Mouse (Mus musculus) cerebellum, postnatal 14 days (tissue): ENCODE data around the gene BC107364.
"Not testable (repeated sequence)": the region's sequence is repeated elsewhere in the genome, so short reads cannot be mapped to it uniquely, and the experiment has no call there.

Experiments
- DNase-seq, 2 experiments: peaks; one replicate each; pipeline ENCODE4 v3.0.0; 2021; ENCODE audit warnings: mixed read lengths in 2 of 2

BC107364 gene

DNA sequence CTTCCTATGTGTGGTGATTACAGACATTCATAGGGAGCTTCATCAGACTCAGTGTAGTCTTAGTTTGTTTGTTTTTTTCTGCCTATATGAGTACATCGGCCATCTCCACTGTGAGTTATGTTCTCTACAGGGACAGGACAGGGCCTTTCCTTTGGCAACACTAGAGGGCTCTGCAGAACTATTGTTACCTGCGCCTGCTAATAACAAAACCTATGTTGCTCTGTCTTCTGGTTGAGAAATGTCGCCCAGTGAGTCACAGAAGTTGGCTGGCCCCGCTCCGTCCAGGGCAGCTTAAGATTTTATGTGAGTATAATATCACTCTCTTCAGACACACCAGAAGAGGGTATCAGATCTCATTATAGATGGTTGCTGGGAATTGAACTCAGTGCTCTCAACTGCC, 41.1 kb downstream of the BC107364 start:
- no peak for DNase-seq

- DNase-seq: no peak
These were observed 42.3 kb downstream of the BC107364 start for GRCm38 (mm10) chr3:96409701-96410246.

GRCm38 (mm10) chr3:96408111-96408510, 44.0 kb downstream of the BC107364 start:
- DNase-seq: not testable (repeated sequence)

DNA sequence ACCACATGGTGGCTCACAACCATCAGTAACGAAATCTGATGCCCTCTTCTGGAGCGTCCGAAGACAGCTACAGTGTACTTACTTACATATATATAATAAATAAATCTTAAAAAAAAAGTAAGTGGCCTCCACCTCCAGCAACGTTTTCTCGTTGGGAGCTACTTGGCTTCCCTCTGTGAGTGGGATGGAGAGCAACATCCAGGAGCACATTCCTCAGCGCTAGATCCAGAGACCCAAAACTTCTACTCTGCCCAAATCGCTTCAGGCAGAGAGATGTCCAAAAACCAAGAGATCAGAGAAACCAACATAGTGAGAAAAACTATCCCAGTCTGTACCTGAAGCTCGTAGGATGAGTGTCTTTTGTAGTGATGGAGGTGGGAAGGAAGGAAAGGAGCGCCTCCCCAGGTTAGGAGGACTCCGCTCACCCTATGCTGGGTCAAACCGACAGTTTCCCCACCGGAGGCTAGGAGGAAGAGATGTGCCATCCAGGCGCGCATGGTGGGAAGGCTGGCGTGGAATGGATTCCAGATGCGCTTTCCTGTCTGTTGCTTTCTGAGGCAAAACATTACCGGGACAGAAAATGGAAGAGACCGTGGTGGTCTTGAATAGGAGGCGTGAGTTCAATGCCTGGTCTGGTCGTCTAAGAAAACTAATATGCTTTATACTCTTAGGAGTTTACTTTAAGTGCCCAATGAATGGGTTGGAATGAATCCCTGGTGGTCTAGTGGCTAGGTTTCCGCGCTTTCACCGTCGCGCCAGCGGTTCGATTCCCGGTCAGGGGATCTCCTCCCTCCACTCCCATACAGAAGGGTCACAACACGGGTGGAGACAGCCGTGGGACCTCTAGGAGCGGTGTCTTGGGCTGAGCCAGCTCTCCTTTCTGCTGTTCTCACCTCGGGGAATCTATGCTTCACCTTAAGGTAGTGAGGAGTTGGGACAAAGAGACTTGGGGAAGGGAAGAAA, 46.3 kb downstream of the BC107364 start:
- DNase-seq: no peak

- no peak for DNase-seq
These were observed 47.1 kb downstream of the BC107364 start for GRCm38 (mm10) chr3:96405004-96405403.

GRCm38 (mm10) chr3:96404450-96404849, 47.7 kb downstream of the BC107364 start:
- DNase-seq: no peak

DNA sequence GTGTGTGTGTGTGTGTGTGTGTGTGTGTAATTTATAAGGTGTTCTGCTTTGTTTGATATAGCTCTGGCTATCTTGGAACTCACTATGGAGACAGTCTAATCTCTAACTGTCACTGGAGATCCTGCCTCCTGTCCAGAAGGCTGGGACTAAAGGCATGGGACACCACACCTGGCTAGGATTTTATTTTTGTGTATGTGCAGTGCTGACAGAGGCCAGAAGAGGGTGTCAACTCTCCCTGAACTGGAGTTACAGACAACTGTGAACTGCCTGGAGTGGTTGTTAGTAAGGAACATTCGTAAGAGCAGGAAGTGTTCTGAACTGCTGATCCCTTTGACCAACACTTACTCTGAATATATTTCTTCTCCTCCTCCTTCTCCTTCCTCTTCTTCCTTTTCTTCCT, 49.1 kb downstream of the BC107364 start:
- DNase-seq: no peak

DNA sequence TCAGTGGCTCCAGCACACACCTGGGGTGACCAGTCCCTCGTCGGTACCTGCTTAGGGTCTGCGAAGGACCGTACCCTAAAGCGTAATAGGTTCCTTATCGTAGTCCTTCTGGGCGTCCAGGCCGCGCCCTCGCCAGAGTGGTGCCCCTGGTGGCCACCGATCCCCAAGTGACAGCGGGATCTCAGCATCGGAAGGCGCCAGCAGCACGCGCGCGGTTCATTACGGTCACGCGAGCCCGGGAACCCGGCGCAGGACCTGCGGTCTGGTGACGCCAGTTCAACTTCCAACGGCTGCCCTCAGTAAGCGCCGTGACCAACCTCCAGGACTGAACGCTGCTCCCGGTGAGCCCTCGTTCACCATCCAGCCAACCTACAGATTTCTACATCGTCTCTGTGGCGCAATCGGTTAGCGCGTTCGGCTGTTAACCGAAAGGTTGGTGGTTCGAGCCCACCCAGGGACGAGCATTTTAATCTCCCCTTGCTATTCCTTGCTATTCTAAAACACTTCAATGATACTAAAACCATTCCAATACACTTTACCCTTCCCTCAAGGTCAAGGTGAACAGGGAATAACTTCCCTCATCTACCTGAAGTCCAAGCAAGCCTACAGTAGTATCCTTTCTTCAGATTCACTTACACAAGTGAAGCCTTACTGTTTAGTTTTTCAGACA, 50.1 kb downstream of the BC107364 start:
- DNase-seq: no peak

DNA sequence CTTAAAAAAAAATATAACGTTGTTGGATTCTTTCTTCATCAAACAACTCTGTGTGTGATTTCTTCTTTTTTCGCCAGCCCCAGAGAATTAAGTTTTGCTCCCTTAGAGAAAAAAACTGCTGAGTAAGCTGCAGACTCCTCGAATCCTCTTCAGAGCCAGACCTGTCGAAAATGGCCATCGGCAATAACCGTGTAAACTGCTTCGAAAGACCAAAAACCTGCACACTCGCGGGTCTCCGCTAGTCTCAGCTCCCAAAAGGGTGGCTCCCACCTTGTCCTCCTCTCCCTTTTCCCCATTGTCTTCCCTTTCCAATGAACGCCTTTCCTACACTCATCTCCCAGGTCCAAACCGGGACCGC, 50.7 kb downstream of the BC107364 start:
- DNase-seq: no peak

DNA sequence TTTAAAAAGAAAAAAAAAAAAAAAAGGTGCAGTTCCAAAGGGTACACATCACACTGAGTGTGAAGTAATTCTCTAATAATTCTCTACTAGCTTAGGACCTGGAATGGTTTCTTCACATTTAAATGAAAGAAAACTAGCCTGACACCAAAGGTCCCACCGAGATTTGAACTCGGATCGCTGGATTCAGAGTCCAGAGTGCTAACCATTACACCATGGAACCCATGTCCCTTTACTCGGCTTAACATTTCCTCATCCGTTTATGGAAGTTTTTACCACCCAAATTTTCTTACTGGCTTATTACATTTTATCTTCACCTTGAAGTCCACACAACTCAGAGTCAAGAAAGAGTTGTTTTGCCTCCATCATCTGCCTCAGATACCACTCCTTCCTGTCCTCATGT, 53.2 kb downstream of the BC107364 start:
- no peak for DNase-seq

GRCm38 (mm10) chr3:96396857-96397256, 55.2 kb downstream of the BC107364 start:
- DNase-seq: no peak

DNA sequence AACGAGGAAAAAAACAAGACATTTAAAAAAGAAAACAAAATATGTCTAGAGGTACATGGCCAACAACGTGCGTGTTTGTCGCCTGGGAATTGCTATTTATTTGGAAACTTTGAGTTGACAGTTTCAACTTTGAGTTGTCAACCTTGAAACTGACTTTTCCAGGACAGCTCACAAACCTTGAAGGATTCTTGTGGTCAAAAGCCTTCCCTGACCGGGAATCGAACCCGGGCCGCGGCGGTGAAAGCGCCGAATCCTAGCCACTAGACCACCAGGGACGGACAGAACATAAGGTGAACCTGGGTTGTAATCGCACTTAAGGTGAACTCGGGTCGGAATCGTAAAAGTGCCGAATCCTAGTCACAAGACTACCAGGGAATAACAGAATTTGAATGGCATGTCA, 64.9 kb downstream of the BC107364 start:
- DNase-seq: not testable (repeated sequence)
